Mouse (Mus musculus): ENCODE results near the gene Tubb4b. TPM values are rescaled to one million over a fixed set of nuclear protein-coding genes. Genes with fewer than 3 reads are reported as not detected.

The Tubb4b gene
- total RNA-seq, 2 experiments from 2014 or later = 235 to 257 TPM

DNA sequence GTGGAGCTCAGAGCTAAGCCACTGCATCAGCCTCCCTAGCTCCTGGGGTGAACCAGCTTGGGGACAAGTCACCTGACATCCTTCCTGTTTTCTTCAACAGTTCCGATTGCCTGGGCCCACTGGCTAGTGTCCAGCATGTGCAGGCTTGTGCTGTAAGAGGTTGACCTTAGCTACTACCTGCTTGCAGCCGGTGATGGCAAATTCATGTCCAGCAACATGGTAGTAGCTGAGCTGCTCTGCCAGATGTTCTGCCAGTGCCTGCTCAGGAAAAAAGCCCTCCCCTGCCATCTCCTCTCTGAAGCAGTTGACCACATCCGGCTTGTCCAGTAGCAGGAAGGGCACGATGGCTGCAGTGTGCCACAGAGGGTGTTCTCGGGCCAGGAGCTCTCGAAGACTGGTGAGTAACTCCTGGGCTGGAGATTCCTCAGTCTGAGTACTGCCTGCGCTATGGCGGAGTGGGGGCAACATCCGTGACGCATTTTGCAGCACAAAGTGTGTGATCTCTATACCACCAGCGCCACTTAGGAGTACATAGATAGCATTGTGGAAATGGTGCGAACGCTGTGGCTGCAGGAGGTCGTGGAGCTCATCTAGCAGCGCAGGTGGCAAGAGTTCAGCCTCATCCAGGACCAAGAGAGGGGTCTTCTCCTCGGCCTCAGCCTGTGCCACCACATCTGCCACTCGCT is 29.9 kb downstream of the Tubb4b start:
- DNase-seq (ENCODE audit: low spot score in 2 of 2) = no peak

DNA sequence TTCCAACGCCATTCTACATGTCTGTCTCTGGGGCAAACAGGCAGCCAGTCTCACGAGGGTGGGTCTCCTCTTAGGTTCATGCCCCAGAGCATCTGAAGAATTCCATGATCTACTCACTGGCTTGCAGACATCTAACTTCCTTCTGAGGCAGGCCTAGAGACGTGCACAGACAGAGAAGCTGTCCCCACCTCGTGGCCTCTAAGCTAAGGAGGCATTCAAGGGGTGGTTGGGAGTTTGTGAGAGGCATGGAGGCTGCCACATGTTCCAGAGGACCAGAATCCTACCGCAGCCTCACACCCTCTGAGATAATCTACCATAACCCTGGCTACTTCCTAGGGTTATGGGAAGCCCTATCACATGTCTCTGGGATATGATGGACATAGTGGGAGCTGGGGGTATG is 30.5 kb downstream of the Tubb4b start:
- DNase-seq (ENCODE audit: low spot score in 2 of 2) = no peak

DNA sequence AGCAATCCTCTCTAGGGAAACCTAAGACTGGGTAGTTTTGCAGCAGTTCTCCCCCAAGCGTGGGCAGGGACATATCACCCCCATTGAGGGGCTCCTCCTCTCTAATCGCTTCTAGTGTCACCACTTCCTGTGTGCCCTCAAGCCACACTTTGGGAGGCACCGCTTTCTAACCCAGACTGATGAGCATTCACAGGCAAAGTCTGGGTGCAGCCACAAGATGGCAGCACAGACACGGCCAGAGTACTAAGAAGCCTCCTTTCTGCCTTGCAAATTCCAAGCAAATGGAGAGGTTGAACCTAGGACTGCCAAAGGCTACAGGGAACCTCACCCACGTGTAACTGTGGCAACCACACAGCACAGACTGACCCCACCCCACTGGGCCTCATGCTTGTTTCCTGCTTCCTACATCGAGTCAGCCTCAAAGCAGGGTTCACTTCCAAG is 31.2 kb downstream of the Tubb4b start:
- peak in 1 of 2 experiments; percentile 58 for DNase-seq (ENCODE audit: low spot score in 2 of 2)

DNA sequence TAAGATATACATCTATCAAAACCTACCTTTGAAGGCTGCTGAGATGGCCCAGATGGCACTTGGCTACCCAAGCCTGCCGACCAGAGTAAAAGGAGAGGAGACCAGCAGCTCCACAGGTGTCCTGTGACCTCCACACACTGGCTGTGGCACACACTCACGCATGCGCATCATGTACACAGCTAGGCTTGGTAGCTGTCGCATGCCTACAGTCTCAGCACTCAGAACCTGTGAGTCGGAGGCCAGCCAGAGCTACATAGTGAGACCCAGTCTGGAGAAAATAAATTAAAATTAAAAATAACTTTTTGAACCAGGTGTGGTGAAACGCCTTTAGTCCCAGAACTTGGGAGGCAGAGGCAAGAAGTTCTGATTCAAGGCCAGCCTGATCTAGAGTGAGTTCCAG is 36.7 kb downstream of the Tubb4b start:
- no peak for DNase-seq (ENCODE audit: low spot score in 2 of 2)

DNA sequence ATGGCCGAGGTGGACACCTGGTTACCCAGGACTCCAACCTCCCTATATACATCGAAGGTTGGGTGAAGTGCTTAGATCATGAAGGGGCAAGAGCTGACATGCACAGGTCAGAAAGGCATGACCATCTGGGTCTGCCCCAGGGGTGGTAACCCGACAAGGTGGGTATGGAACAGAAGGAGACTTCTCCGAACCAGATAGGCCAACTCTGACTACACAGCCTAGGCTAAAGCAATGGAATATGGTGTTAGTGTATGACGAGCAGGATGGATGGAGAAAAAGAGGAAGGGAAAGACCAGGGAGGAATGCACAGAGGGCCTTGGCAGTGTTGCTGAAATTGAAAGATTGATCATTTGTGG is 37.9 kb downstream of the Tubb4b start:
- no peak for DNase-seq (ENCODE audit: low spot score in 2 of 2)

DNA sequence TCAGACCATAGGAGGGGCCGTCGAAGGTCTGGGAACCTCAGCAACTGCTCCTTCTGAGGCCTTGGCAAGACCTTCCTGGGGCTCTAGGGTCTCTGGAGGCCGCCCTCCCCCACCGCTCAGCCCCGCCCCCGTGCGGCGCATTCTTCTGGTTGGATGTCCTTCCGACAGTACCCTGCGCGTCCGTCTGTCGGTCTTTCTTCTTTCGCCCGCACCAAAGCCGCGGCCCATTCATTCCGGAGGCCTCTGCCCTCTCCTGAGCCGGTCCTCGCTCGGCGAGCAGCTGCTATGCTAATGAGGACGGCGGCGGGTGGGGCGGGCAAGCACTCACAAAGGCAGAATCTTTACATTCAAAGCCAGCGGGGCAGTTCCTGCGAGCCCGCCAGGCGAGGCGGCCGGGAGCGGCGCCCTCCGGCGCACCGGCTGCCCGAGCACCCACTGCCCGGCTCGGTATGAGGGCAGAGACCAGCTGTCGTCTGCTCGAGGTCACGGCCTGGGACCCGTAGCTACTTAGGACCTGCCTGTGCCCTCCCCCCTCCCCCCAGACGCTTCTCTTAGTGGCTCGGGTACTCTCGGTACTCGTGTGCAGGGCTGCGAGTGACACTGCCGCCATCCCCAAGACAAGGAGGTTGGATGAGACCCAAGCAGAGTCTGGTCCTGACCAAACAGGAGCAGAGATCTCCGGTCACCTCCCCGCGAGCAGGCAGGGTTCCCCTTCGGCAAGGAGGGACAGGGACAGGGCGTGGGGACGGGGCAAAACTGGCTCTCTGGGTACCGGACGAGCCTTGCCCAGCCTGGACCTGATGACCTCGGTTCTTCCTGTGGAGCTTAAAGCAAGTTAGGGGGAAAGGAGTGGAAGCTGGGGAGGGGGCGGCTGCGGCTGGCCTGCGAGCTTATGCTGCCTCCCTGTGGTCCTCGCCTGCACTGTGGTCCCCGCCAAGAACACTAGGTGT is 38.6 kb downstream of the Tubb4b start:
- no peak for DNase-seq (ENCODE audit: low spot score in 2 of 2)

DNA sequence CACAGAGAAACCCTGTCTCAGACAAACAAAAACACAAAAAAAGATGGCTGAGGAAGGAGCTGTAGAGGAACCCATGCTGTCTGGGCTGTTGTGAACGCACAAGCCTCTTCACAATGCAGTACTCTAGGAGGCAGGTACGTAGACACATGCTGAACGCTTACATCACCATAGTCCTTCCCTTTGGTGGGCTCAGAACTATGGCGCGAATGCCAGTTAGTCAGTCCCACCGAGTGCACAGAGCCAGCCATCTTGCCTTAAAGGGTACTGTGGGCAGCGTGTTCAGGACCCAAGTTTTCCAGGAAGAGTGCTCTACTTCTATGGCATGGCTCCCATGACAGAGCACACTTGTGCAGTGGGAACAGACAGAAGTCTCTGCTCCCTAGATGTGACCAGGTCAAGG is 40.0 kb downstream of the Tubb4b start:
- DNase-seq (ENCODE audit: low spot score in 2 of 2) = no peak

DNA sequence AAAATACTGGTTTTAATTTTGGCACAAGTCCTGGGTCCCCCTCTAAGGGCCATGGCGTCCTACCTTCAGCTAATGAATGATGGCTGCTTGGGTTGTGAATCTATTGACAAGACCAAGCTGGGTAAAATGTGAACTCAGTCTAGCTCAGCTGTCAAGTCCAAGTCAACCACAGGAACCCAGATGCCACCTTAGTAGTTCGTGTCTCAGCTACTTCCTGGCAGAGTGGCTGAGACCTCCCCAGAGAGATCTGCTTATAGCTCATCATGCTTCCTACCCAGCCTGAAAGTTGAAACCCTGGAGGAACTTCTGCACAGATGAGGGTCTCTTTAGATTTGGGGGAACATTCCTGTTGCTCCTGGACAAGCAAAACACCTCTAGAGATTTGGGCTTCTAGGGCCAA is 41.2 kb downstream of the Tubb4b start:
- DNase-seq (ENCODE audit: low spot score in 2 of 2) = no peak

DNA sequence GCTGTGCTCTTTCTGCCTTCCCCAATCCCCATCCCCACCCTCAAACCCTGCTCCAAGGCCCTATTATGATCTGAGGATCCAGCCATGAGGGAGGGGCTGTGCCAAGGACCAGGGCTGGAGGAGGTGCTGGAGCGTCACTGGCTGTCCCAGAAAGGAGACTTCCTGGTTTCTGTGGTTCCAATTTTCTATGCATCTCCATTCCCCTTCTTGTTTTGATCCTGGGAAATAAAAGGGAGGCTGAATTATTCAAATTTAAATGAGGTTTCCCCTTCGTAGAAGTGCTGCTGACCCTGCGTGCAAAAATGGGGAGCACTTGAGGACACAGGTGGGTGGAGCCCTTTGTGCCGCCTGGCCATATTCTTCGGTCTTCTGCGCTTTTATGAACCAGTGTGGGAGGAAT is 41.8 kb downstream of the Tubb4b start:
- DNase-seq (ENCODE audit: low spot score in 2 of 2) = no peak

DNA sequence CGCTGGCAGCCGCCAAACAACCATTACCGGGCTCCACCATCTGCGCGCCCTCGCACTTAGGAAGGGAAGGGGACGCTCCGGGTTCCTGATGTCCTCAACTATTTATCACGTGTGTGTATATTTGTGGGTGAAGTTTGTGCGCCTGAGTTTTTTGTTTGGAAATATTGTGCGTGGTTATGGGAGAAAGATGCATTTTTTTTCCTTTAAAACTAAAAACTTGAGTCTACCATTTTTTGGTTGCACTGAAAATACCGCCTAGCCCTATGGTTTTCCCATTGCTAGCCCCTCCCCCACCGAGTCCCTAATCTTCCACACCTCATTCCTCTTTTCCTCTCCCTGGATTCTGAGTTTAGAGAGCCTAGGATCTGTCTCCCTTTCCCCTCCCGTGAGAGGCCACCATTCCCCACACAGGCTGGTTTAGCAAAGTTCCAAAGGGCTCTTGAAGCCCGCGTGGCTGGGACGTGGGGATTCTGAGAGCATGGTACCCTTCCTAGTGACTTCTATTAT is 42.6 kb downstream of the Tubb4b start:
- no peak for DNase-seq (ENCODE audit: low spot score in 2 of 2)

DNA sequence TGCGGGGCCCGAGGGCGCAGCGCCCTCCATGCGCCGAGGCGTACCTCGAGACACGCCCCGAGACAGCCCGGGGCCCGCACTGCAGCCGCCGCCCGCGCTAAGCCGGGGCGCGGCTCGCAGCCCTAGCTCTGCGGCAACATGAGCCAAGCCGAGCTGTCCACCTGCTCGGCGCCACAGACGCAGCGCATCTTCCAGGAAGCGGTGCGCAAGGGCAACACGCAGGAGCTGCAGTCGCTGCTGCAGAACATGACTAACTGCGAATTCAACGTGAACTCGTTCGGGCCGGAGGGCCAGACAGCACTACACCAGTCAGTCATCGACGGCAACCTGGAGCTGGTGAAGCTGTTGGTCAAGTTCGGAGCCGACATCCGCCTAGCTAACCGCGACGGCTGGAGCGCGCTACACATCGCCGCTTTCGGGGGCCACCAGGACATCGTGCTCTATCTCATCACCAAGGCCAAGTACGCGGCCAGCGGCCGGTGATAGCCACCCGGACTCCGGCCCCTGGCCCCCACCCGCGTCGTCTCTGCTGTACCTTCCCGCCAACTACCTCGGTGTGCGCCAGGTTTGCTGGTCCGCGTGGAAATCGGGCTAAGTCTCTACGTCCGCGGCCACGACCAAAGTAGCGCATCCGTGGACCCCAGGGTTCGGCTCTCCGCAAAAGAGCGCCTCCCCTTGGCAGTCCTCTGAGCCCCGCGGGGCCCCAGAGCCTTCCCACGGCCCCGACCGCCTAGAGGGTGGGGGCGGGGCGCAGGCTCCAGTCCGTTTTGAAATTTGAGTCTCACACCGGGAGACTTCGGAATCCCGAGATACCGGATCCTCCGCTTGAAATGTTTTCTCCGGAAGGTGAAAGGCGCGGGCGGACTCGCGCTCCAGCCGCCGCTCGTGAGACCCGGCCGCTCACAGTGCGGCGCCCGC is 43.3 kb downstream of the Tubb4b start:
- DNase-seq (ENCODE audit: low spot score in 2 of 2) = no peak

DNA sequence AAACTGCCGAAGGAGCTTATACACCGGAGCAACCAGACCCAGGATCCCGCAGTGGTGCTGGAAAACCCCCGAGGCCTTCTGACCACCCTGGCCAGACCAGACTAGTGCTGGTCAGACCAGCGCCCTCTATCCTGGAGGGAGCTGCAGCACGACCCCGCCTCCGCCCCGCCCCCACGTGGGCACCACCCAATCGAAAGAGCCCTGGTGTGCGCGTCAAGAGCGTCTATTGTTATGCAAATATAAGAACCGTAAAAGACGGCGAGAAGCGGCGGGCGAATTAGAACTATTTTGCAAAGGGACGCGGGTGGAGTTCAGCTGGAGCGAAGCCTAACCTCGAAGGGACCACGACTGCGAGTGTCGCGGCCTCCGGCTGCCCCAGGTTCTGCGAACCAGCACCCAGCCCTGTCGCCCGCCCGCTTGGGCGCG is 44.0 kb downstream of the Tubb4b start, which contains the start of gene Nrarp:
Gene Nrarp, plus strand, starts transcription at position 281 of the 426 bp plus-strand sequence.
- peak; percentile 78 to 82 for DNase-seq (ENCODE audit: low spot score in 2 of 2)

DNA sequence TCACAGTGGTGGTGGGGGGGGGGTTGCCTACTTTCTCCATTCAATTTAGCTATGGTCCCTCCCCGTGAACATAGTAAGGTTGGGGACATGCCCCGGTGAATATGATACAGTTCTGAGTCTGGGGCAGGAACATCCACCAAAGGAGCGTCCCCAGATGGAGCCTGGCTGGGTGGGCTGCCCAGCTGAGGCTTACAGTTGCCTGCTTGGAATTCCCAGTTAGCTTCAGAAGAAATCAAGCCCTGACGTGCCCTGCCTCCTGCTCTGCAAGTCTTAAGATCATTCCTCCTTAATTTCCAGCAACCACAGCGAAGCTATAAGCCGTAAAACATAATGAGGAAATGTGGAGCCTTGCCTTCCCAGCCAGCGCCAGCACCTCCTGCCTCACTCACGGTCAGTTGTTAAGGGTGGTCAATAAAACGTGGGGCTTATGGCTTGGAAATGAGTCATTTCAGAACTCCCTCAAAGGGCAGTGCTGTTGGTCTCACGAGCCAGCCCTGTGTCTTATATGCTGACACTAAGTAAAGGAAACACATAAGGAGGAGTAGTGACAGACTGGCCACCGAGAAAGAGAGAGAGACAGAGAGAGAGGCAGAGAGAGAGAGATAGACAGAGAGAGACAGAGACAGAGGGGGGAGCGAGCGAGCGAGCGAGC is 44.8 kb downstream of the Tubb4b start:
- no peak for DNase-seq (ENCODE audit: low spot score in 2 of 2)

DNA sequence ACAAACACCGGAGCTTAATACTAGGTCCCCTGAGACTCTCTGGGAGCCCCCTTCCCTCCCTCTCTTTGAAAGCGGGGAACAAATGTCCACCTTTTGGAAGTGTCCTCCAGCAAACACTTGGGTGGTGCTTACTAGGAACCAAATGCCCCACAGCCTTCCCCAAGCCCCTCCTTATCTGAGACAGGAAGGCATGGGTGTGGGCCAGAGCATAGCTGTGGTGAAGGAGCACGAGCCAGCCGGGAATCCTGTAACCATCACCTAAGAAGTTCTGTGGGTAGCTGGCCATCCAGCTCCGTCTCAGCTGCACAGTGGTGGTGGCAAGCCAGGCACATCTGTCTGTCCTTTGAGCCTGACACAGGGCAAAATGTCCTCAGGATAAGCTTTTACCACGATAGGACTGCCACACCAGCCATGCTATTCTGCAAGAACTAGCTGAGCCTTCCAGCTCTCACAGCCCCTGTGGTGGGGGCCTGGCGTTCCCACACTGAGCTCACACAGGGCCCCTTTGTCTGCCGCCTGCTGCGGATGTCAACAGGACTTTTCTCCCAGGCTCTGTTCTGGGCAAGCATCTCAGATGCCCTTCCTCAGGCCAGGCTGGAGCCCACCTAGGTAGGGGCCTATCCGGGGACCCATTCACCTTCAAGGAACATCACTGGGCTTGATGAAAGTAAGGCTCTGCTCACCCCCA is 46.1 kb downstream of the Tubb4b start:
- no peak for DNase-seq (ENCODE audit: low spot score in 2 of 2)

DNA sequence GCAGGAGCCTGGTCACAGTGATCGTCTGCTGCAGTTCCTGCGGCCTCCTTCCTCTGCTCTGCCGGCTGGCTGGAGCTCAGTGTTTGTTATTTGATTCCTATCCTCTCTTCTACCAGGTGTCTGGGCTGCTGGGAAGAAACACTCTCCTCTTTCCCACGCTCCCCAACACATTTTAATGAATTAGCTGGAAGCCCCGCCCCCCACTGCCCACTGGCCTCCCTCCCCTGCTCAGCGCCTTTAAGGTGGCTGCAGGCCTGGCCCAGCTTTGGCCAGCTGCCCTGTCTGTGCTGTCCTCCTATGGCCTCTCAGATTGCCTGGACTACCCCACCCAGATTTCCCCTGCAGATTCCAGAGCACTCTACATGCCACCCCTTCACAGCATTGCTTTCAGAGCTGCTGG is 46.8 kb downstream of the Tubb4b start:
- no peak for DNase-seq (ENCODE audit: low spot score in 2 of 2)

DNA sequence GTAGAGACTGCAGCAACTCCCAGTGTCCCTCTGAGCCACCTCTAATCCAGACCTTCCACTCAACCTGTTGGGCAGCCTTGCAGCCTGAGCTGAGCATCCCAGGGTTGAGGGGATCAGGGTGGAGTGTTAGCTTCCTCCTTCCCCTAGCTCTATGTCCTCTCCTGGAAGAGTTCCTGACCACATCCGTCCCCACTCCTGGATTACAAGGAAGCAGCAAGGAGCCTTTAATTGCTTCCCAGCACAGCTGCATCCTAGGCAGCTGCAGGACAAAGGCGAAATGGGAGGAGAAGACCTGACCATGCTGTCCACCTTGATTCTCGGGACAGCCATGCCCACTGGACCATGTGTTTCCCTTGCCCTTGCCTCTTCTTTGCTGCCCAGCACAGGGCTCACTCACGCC is 47.4 kb downstream of the Tubb4b start:
- no peak for DNase-seq (ENCODE audit: low spot score in 2 of 2)

DNA sequence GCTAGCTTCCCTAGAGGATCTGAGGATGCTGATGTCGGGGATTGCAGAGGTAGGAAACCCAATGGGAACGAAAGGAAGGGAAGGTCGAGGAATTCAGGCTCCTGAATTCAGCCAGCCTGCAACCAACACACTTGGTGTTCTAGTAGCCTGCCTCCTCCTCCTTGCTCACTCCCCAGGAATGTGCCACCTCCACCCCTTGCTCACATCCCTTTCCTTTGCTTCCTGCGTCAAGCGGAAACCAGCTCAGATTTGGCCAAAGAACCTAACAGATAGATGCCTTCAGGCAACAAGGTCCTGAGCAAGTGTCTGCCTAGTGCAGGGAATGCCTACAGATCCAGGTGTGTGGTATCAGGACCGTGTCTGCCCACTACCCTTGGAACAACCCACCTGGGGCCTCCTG is 47.9 kb downstream of the Tubb4b start:
- no peak for DNase-seq (ENCODE audit: low spot score in 2 of 2)

DNA sequence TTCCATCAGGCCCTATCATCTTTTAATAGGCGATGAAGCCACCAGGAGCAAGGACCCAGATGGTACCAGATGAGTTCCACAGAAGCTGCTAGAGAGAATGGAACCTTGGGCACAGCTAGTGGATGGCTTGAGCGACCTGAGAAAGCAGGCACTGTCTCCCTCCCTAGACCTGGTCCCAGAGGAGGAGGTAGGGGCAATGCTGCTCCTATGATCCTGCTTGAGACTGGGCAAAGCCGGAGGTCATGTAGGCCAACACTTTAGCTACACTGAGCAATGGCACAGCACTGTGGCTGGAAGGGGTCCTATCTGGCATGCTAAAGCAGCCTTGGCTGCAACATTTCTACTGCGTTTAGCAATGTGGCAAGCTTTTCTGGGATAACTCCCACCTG is 48.8 kb downstream of the Tubb4b start:
- no peak for DNase-seq (ENCODE audit: low spot score in 2 of 2)

DNA sequence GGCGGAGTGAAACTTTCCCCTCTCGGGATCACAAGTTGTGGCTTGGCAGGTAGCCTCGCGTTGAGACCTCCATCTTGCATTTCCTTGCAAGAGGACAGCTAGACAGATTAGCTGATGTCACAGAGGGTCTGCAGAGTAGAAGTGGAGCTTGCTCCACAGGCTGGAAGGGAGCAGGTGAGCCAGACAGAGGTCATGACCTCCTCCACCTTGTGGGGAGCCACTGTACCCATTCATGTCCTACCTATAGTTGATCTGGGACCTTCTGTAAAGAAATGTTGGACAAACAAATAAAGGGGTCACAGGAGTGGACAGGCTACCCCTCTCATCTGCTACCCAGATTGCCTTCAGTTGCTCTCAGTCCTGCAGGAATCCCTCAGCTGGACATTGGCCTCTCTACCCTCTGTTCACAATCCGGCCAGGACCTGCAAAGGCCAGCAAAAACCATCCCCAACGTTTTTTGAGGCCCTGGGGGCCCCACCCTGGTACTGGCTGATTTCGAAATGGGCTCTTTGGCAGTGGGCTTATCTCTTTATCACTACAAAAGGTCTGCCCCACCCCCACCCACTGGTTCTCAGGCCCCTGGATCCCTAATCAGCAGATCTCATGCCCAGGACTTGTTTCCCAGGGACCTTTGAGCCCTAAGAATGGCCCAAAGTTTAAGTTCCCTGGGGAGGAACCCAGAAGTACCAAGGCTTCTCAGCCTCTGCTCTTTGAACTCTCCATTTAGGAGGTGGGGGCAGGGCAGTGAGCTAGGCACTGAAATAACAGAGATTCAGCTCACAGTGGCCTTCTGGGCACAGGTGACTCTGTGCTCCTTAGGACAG is 49.4 kb downstream of the Tubb4b start:
- no peak for DNase-seq (ENCODE audit: low spot score in 2 of 2)

All from adrenal gland, postnatal 4 days (tissue).